Mouse (Mus musculus) skeletal muscle tissue, adult 2 months (tissue): ENCODE data around the gene Tbc1d24.

Source experiments
- DNase-seq: peaks from one replicate; pipeline ENCODE4 v3.0.0-alpha.2; 2012; ENCODE audit warnings: low read depth, low spot score

Gene Tbc1d24

GRCm38 (mm10) chr17:24174259-24174658, 31.1 kb downstream of the Tbc1d24 start:
- no peak for DNase-seq

- DNase-seq: peak; percentile 66
Measured at GRCm38 (mm10) chr17:24173423-24173822, 31.9 kb downstream of the Tbc1d24 start.

DNA sequence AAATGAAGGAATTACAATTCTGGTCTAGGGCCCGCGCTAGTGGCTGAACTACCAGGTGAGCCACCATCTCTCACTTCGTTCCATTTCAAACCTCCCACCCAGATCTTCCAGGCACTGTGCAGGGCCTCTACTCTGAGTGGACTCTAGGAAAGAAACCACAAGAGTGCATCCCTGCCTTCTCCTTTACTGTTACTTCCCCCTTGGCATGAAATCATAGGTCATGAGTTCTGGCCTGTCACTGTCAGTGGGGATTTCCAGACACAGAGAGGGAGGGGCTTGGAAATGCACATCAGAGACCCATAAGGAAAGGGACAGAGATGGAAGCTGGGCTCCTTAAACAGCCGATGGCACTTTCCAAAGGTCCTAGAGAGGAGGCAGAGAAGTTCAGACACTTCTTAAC, 33.6 kb downstream of the Tbc1d24 start:
- DNase-seq: no peak

DNA sequence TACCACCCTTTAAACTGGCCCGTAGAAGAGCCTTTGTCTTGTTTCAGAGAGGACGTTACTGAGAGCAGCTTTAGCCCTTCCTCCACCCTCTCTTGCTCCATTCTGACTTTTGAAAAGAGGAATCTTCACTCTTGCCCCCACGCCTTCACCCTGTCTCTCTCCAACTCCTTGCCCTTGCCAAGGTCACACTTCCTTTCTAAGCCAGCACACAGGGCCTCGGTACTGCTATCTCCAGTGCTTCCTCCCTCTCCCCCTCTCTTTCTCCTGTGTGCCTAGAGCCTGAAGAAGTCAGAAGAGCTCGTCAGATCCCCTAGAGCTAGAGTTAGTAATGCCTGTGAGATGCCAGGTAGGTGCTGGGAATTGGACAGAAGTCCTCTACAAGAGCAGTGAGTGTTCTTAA, 34.6 kb downstream of the Tbc1d24 start:
- DNase-seq: no peak

- DNase-seq: no peak
Measured at GRCm38 (mm10) chr17:24170125-24170524, 35.2 kb downstream of the Tbc1d24 start.

- peak; percentile 94 for DNase-seq
Measured at GRCm38 (mm10) chr17:24169317-24170065, 35.9 kb downstream of the Tbc1d24 start, which contains the start of gene Atp6v0c. TSS of gene Atp6v0c (minus strand) at chr17:24169702.

- DNase-seq: peak; percentile 65
Measured at GRCm38 (mm10) chr17:24168590-24169277, 36.6 kb downstream of the Tbc1d24 start.

- DNase-seq: no peak
Measured at GRCm38 (mm10) chr17:24167891-24168505, 37.4 kb downstream of the Tbc1d24 start.

DNA sequence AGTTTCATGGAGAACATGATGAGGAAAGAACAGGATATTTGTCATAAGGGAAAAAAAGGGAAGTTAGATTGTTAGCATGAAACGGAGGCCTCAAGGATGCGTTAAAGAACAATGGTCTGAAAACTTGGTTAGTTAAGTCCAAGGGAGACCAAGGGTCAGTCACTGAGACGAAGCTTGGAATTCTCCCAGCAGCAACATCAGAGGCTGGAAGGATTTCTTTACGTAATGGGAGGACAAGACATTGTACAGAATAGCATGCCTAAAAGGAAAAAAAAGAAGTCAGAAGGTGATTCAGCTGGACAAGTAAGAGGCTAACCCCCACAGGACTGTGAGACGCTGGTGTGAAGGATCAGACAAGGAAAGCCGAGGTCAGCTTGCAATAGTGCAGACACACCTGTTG, 38.2 kb downstream of the Tbc1d24 start:
- no peak for DNase-seq

GRCm38 (mm10) chr17:24164566-24165259, 40.6 kb downstream of the Tbc1d24 start:
- DNase-seq: no peak

GRCm38 (mm10) chr17:24163176-24163962, 42.0 kb downstream of the Tbc1d24 start, which contains the start of gene Amdhd2:
TSS of gene Amdhd2 (minus strand) at chr17:24163766.
- DNase-seq: peak; percentile 98

DNA sequence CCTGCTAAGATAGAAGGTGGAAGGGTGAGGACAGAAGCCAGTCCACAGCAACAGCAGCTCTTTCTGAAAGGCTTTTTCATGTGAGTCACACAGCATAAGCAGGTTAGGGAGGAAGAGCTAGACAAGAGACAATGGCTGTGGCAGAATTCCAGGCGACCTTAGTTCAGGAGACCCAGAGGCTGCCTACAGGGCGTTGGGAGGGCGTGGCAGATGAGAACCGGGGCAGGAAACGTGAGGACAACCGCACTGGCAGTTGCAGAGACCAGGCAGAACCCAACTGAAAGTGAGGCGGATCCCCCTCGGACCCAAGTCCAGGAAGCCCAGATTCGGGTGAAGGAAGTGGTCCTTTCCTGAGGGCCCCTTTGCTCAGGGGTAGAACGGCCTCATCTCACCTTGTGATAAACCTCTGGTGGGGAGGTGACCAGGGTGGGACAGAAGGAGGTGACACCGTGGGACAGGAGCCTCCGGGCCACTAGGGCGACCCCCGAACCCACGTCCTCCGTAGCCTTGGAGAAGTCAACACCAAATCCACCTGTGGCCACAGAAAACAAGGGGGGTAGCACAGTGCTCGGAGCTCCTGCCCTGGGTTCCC, 42.7 kb downstream of the Tbc1d24 start:
- no peak for DNase-seq

DNA sequence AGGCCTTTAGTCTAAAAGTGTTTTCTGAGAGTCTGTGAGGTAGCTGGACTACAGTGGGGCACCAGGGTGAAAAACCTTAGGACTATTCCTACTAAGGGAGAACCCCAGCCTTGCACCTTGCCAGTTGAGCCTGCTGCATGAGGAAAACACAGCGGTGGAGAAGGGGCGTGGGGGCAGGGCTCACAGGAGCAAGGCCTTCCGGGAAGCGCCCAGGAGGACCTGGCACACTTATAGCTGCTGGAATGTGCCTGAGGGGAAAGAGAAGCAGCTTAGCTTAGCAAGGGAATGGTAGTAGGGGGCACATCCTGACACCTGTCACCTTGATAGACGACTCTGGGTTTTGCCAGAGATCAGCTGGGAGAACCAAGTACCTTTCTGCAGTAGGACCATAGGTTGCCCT, 43.9 kb downstream of the Tbc1d24 start:
- DNase-seq: no peak

- DNase-seq: no peak
Measured at GRCm38 (mm10) chr17:24157526-24157925, 47.8 kb downstream of the Tbc1d24 start.

- no peak for DNase-seq
Measured at GRCm38 (mm10) chr17:24157121-24157520, 48.2 kb downstream of the Tbc1d24 start.

DNA sequence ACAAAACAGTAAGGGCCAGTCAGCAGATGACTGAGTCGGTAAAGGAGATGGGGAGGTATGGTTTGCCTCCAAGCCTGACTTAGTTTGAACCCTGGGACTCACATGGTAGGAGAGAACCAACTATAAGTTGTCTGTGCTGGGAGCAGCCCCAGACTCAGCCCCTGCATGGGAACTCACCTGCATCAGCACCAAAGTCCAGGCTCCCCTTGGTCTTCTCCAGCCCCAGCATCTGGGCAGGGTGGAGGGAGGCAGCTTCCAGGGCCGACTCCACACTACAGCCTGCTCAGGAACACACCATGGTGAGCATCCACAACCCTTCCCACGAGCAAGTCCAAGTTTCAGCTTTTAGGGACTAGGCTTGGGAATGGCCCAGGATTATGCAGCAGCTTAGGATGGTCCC, 49.0 kb downstream of the Tbc1d24 start:
- no peak for DNase-seq

DNA sequence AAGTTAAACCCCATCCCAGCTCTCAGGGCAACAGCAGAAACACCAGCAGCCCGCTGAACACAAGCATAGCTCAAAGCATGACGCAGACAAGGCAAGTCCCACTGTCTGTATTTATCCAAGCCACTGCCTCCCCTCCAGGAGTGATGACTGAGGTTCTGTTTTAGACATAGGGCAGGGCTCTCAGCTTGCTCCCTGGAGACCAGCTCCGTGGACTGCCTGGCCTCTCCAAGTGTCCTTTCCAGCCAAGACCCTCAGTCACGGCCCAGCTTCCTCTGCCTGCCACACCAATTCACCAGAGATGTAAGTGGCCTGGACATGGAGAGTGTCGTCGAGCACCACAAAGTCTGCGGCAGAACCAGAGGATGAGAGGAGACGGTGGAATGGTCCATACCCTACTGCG, 49.6 kb downstream of the Tbc1d24 start:
- DNase-seq: no peak

DNA sequence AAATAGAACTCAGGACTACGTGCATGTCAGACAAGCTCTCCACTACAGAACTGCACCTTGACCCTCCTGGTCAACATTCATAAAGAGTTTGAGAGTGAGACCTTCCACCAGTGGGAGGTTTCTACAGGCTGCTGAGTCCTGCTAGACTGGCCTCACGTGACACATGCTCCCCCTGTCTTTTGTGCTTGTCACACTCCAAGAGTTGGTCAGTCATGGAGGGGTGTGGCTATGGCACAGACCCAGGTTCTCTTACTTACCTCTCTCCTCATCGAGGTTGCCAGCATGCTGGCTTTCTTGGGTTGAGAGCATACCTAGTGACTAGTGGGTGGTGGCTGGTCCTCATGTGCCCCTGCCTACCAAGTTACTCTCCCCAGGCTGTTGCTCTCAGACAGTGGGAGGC, 50.9 kb downstream of the Tbc1d24 start:
- DNase-seq: no peak

DNA sequence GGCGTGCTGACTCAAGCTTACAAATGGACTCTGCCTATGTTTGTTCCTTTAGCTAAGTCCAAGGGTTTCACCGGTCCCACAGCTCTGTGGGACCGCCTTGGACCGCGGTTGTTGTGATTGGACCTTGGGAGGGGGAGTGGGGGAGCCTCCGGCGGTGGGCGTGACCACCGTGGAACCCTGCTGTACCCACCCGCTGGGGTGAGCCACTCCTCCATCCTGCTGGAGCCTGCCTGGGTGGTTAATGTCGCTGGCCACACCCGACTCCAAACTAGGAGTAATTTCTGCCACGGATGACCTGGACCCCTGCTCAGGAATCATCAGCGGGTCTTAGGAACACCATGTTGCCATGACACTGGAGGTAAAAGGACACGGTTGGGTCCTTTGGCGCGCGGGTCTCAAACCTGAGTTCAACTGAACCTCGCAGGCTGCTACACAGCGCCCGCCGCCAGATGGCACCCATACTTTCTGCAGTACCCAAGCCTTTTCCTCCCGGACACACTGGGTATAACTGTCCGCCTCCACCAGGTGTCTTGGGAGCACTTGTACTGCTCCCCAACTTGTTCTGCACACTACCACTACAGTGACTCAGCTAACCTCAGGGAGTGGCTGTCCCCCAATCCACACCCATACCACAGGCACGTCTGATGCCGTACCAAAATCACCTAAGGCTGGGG, 53.3 kb downstream of the Tbc1d24 start:
- peak; percentile 60 for DNase-seq

- DNase-seq: no peak
Measured at GRCm38 (mm10) chr17:24151382-24151781, 54.0 kb downstream of the Tbc1d24 start.
